Mouse (Mus musculus) cerebellum, adult 2 months (tissue): ENCODE data around the gene Naa60. TPM values are rescaled to one million over a fixed set of nuclear protein-coding genes. Genes with fewer than 3 reads are reported as not detected.
"Not testable (repeated sequence)": the region's sequence is repeated elsewhere in the genome, so short reads cannot be mapped to it uniquely, and the experiment has no call there.

Experiments used
- DNase-seq, 2 experiments: peaks; one replicate each; pipeline ENCODE4 v3.0.0; 2021
- H3K27ac ChIP-seq: fragments of 200-500 bp; 2 replicates; pipeline ENCODE4 v1.5.1; 2012; ENCODE audit warnings: low read length, control low read depth, inconsistent platforms; ENCODE audit not compliant: insufficient read depth
- H3K27me3 ChIP-seq: fragments of 200-500 bp; 2 replicates; pipeline ENCODE4 v1.6.1; 2012; ENCODE audit warnings: inconsistent platforms, mild to moderate bottlenecking, low read length, moderate library complexity; ENCODE audit not compliant: control insufficient read depth, insufficient read depth
- H3K4me1 ChIP-seq: fragments of 200-500 bp; 2 replicates; pipeline ENCODE4 v1.6.1; 2011; ENCODE audit warnings: low read length; ENCODE audit not compliant: control insufficient read depth, insufficient read depth
- H3K4me3 ChIP-seq: fragments of 200-500 bp; replicated peaks from 2 replicates; pipeline ENCODE3; 2011; ENCODE audit warnings: mild to moderate bottlenecking, low read depth, low read length, control low read depth; ENCODE audit not compliant: insufficient read depth
- CTCF ChIP-seq: fragments of 200-500 bp; IDR thresholded peaks from 2 replicates; pipeline ENCODE4 v1.5.1; 2011; ENCODE audit warnings: low read depth, mild to moderate bottlenecking, control low read depth, low read length, moderate library complexity, borderline replicate concordance; ENCODE audit not compliant: insufficient read depth
- POLR2A ChIP-seq: fragments of 200-500 bp; IDR thresholded peaks from 2 replicates; pipeline ENCODE4 v1.6.1; 2011; ENCODE audit warnings: low read length, control low read depth, borderline replicate concordance; ENCODE audit not compliant: insufficient read depth
- WGBS: fragments of 180-500 bp; shearing (Covaris S2); methylation state at CpG from one replicate; pipeline ENCODE4 v1.1.7; 2018; 5-methylcytosine and 5-hydroxymethylcytosine counted together
- polyA plus RNA-seq: library from polyadenylated mRNA; depleted of rRNA; stranded (reverse); fragments of >200 nt; gene quantifications from 2 replicates; pipeline ENCODE4 v1.2.3, GENCODE M21; 2012

Gene Naa60
- polyA plus RNA-seq, 1 experiment, result 115 TPM

GRCm38 (mm10) chr16:3843796-3844195 lies 28.4 kb upstream of the Naa60 start:
- no peaks in the 10 kb centered on the region for H3K27me3 ChIP-seq

GRCm38 (mm10) chr16:3846711-3847518 lies 25.3 kb upstream of the Naa60 start, which contains the start of gene Zfp174:
Gene Zfp174 (plus strand): TSS chr16:3847268.
- TF ChIP-seq POLR2A (peak; percentile 79), CTCF (no peak)
- Histone ChIP-seq H3K27ac (peak within 1 kb of the TSS; percentile 33; the same call in 1 of the 2 replicates), H3K4me3 (peak within 1 kb of the TSS; percentile 90), H3K27me3 (no peaks in the 10 kb centered on the region), H3K4me1 (no peaks in the 10 kb centered on the region; the same call in 1 of the 2 replicates)
- peak; percentile 94 to 98 for DNase-seq
- 3% methylated on average over 38 of the region's 38 CpGs for WGBS

More at GRCm38 (mm10) chr16:3843796-3844195, 28.4 kb upstream of the Naa60 start:
- Histone ChIP-seq H3K27ac (no peak overlapping the region), H3K4me1 (no peaks in the 10 kb centered on the region; the same call in 1 of the 2 replicates), H3K4me3 (no peak overlapping the region)
- 79% methylated on average over 1 of the region's 1 CpGs for WGBS
- no peak for TF ChIP-seq CTCF
- TF ChIP-seq POLR2A, result no peak
- no peak for DNase-seq

GRCm38 (mm10) chr16:3847871-3848270 lies 24.3 kb upstream of the Naa60 start:
- 73% methylated on average over 4 of the region's 4 CpGs for WGBS
- H3K4me1 ChIP-seq, result no peaks in the 10 kb centered on the region; the same call in 1 of the 2 replicates
- no peak overlapping the region for H3K27ac ChIP-seq
- DNase-seq, result no peak
- TF ChIP-seq CTCF (no peak), POLR2A (no peak)
- no peaks in the 10 kb centered on the region for H3K27me3 ChIP-seq
- H3K4me3 ChIP-seq, result no peak overlapping the region

GRCm38 (mm10) chr16:3848416-3848815 lies 23.8 kb upstream of the Naa60 start:
- no peak for DNase-seq
- Histone ChIP-seq H3K27me3 (no peaks in the 10 kb centered on the region), H3K4me3 (no peak overlapping the region), H3K27ac (no peak overlapping the region), H3K4me1 (no peaks in the 10 kb centered on the region; the same call in 1 of the 2 replicates)
- 82% methylated on average over 3 of the region's 3 CpGs for whole genome bisulfite sequencing
- TF ChIP-seq CTCF, result no peak
- no peak for TF ChIP-seq POLR2A

- DNase-seq, H3K27me3 ChIP-seq, H3K4me1 ChIP-seq, H3K4me3 ChIP-seq, H3K27ac ChIP-seq: not testable (repeated sequence)
- whole genome bisulfite sequencing, result 94% methylated on average over 13 of the region's 13 CpGs
These were observed 20.9 kb upstream of the Naa60 start for GRCm38 (mm10) chr16:3851301-3851700.

DNA sequence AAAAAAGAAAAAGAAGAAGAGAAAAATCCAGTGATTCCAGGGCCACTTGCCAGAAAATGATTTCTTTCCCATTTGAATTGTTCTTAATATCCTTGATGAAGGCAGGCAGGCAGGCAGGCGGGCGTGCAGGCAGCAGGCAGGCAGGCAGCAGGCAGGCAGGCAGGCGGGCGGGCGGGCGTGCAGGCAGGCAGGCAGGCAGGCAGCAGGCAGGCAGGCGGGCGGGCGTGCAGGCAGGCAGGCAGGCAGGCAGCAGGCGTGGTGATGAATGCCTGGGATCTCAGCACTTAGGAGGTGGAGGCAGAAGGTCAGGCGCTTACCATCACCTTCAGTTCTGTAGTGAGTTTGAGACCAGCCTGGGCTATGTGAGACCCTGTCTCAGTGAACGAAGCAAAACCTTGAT lies 19.6 kb upstream of the Naa60 start:
- WGBS, result 59% methylated on average over 12 of the region's 12 CpGs
- no peak for DNase-seq
- Histone ChIP-seq H3K27ac (no peak overlapping the region), H3K4me1 (no peaks in the 10 kb centered on the region; the same call in 1 of the 2 replicates), H3K4me3 (no peak overlapping the region), H3K27me3 (no peaks in the 10 kb centered on the region)
- TF ChIP-seq CTCF (no peak), POLR2A (no peak)

DNA sequence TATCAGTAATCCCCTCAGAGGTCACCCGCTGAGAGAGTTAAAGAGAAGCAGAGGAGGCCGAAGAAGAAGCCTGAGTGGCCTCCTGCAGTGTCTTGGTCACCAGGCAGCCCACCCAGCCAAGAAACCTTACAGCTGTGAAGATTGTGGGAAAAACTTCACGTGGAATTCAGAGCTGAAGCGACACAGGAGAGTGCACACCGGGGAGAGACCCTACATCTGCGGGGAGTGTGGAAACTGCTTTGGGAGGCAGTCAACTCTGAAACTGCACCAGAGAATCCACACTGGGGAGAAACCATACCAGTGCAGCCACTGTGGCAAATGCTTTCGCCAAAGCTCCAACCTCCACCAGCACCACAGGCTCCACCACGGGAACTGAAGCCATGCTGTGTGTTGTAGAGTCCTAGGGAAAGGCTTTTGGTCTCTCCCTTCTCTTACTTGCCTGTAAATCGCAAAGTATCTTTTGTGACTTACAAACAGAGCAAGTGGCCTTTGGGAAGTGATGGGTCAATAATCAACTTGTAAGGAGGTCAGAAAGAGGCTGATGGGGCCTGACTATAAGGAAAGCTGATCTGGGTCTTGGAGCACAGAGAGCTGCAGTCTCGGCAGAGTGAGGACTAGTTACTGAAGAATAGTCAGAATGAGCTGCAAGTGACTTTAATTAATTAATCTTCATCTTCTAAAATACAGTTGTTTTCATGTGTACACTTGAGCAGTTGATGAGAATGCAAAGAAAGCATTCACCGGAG lies 17.6 kb upstream of the Naa60 start:
- Histone ChIP-seq H3K4me3 (no peak overlapping the region), H3K27ac (no peak overlapping the region), H3K4me1 (no peaks in the 10 kb centered on the region), H3K27me3 (no peaks in the 10 kb centered on the region)
- DNase-seq, result no peak
- 33% methylated on average over 11 of the region's 11 CpGs for WGBS
- no peak for TF ChIP-seq POLR2A
- no peak for TF ChIP-seq CTCF
